Mouse (Mus musculus) ES-Bruce4 (cell line): ENCODE results near the gene Vps37b.

Experiments
- CTCF ChIP-seq: IDR thresholded peaks from one replicate; pipeline ENCODE4 v1.8.1; 2011; ENCODE audit warnings: low read depth, low read length
- POLR2A ChIP-seq: IDR thresholded peaks from one replicate; pipeline ENCODE4 v1.8.1; 2011; ENCODE audit warnings: low read length; ENCODE audit not compliant: insufficient read depth

DNA sequence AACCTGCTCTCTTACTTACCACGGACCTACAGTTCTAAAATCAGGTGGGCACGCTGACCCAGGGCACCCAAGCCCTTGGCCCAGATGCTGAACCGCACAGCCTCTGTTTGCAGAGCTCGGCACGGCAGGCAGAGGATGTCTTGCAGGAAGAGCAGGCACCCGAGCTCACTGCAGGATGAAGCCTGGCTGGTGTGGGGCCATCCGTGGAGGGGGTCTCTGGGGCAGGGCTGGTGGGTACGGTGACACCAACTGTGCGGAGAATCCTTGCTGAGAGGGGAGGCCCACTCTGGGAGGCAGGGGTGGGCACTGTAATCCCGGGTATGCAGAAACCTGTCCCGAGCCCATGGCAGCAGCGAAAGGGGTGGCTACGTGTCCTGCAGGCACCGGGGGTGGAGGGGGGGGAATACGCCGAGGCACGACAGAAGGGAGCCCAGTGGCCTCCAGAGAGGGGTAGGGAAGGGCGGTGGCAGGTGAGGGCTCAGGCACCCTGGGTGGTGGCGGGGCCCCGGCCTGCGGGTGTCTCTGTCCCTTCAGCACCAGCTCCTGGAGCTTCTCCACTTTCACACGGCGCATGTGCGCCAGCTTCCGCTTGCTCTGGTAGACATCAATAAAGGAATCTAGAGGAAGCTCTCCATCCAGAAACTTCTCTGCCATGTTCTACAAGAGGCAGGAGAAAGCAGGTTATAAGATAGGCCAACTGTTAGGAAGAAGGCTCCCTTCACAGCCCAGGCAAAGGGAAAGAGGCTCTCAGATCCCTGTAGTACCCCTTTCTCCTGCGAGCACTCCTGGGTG lies 25.8 kb downstream of the Vps37b start:
- TF ChIP-seq CTCF, result no peak
- no peak for TF ChIP-seq POLR2A
